ENCODE assay signal across 28 mouse cellular contexts in the genomic region with DNA sequence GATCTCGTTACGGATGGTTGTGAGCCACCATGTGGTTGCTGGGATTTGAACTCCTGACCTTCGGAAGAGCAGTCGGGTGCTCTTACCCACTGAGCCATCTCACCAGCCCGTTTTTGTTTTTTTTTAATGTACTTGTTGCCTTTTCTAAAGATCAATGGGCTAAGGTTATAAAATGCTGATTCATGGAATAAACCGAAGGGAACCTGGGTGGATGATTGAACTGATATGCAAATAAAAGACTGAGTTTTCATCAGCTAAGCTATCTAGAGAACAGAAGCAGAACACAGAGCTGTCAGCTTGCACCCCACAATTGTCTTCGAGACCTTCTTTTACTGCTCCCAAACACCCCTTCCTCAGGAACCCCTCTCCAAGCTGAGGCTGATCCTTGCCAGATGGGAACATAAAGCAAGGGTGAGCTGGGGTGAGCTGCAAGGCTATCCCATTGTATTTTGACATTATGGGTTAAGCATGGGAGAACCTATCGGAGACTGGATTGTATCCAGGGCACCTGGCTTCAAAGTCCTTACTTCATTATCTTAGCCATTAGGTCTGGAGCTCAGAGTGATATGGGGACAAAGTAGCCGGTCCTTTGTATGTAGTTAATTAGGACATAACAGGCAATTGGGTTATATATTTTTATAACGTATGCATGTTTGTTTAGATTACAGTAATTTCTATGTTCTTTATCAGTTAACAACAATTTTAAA. TPM values are rescaled to one million over a fixed set of nuclear protein-coding genes. Genes with fewer than 3 reads are reported as not detected.
"Had no signal": no experiment of that assay in that cellular context is flagged by ENCODE, and none has a peak within 500 bp of the region (broad histone marks: within the 10 kb centered on the region; RNA-seq: fewer than 3 reads in every experiment).

No protein-coding gene starts in this region.

- H3K27ac ChIP-seq: gastrocnemius, adult 2 months; heart, embryonic 10.5 days; hindbrain, embryonic 10.5 days; hindbrain, embryonic 12.5 days; hindbrain, embryonic 14.5 days; kidney, embryonic 15.5 days; kidney, postnatal 0 days; limb, embryonic 13.5 days; limb, embryonic 15.5 days; liver, embryonic 14.5 days had no signal

- H3K9me3 ChIP-seq: heart, embryonic 10.5 days; heart, embryonic 12.5 days; hindbrain, embryonic 10.5 days; hindbrain, embryonic 12.5 days; kidney, embryonic 15.5 days; limb, embryonic 13.5 days; limb, embryonic 15.5 days had no signal

- H3K27me3 ChIP-seq: heart, embryonic 12.5 days; hindbrain, embryonic 12.5 days; kidney, embryonic 15.5 days; limb, embryonic 13.5 days; limb, embryonic 15.5 days had no signal

- H3K36me3 ChIP-seq: heart, embryonic 10.5 days; heart, embryonic 12.5 days; hindbrain, embryonic 10.5 days; hindbrain, embryonic 12.5 days; kidney, embryonic 15.5 days; limb, embryonic 13.5 days; limb, embryonic 15.5 days had no signal

- H3K4me3 ChIP-seq: gastrocnemius, adult 2 months; heart, embryonic 10.5 days; heart, embryonic 12.5 days; hindbrain, embryonic 10.5 days; hindbrain, embryonic 12.5 days; kidney, embryonic 15.5 days; limb, embryonic 13.5 days; limb, embryonic 15.5 days had no signal

- ATAC-seq: hindbrain, embryonic 16.5 days; inflammation-experienced regulatory T-cells, adult 6 months; intestine, embryonic 16.5 days had no signal

- H3K9ac ChIP-seq: heart, embryonic 12.5 days; hindbrain, embryonic 12.5 days; hindbrain, embryonic 14.5 days; kidney, embryonic 15.5 days; limb, embryonic 13.5 days; limb, embryonic 15.5 days; liver, embryonic 14.5 days had no signal

- DNase-seq: gastrocnemius, adult 2 months; gastrocnemius, postnatal 10 days; gastrocnemius, postnatal 25 days; heart, adult 18-20 months; heart, postnatal 10 days; heart, postnatal 4 days; kidney, adult 2 months; kidney, adult 9 months; kidney, postnatal 14 days; kidney, postnatal 36 days; layer of hippocampus, adult 9-11 months; layer of hippocampus, postnatal 36 days; left cerebral cortex, postnatal 4 days had no signal

- H3K4me1 ChIP-seq: kidney, embryonic 15.5 days; limb, embryonic 13.5 days had no signal

- H3K4me2 ChIP-seq: heart, embryonic 12.5 days; hindbrain, embryonic 12.5 days; hindbrain, embryonic 14.5 days; kidney, embryonic 15.5 days; limb, embryonic 13.5 days; limb, embryonic 15.5 days; liver, embryonic 11.5 days had no signal

RNA-seq across cellular contexts. Expression of gene Best1, which starts 33.2 kb away (rescaled TPM):
- total RNA-seq: granulocyte monocyte progenitor cell, adult 5-6 weeks; heart, postnatal 4 days had no signal

RNA-seq across cellular contexts. Expression of gene Rab3il1, which starts 33.2 kb away (rescaled TPM):
- polyA plus RNA-seq: inflammation-experienced regulatory T-cells, adult 6 months had no signal
